Mouse (Mus musculus): ENCODE data around the gene Plekho2. TPM values are rescaled to one million over a fixed set of nuclear protein-coding genes. Genes with fewer than 3 reads are reported as not detected.

The Plekho2 gene
- polyA plus RNA-seq, 1 experiment, result 58.1 TPM

DNA sequence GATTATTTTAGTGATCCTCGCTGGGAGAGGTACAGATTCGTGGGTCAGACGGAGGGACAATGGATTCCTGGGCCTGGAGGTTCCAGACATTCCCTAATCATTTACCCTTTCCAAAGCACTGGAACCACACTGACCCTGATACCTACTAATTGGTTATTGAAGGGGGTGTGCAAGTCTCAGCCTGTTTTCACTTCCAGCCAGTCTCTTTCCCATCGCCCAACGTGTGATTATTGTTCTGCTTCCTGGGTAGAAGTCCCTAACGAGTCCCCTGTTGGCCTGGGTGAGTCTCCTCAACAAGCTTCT is 7.4 kb upstream of the Plekho2 start:
- TF ChIP-seq POLR2A (IDR thresholded peaks at IDR 0.05; ENCODE audit: low read depth, low read length) (no peak), CTCF (IDR thresholded peaks at IDR 0.05; ENCODE audit: borderline replicate concordance, insufficient read depth, low read length) (no peak)
- Histone ChIP-seq H3K4me1 (ENCODE audit: control insufficient read depth, insufficient read depth, low read length) (no peaks in the 10 kb centered on the region), H3K27ac (ENCODE audit: insufficient read depth, low read length) (no peak overlapping the region)

GRCm38 (mm10) chr9:65586406-65587269 is 6.8 kb upstream of the Plekho2 start, which contains the start of gene Pif1:
Gene Pif1 (plus strand): TSS chr9:65587160.
- TF ChIP-seq POLR2A (IDR thresholded peaks at IDR 0.05; ENCODE audit: low read depth, low read length) (peak; percentile 42), CTCF (IDR thresholded peaks at IDR 0.05; ENCODE audit: borderline replicate concordance, insufficient read depth, low read length) (no peak)
- peak within 1 kb of the TSS; percentile 9; the same call in 1 of the 2 replicates for H3K27ac ChIP-seq (ENCODE audit: insufficient read depth, low read length)
- peak within 1 kb of the TSS; percentile 72 for H3K4me3 ChIP-seq (ENCODE audit: insufficient read depth, low read length)
- no peaks in the 10 kb centered on the region for H3K4me1 ChIP-seq (ENCODE audit: control insufficient read depth, insufficient read depth, low read length)

More for the DNA sequence above, 7.4 kb upstream of the Plekho2 start:
- H3K4me3 ChIP-seq (ENCODE audit: insufficient read depth, low read length), result peak overlapping the region; percentile 72

DNA sequence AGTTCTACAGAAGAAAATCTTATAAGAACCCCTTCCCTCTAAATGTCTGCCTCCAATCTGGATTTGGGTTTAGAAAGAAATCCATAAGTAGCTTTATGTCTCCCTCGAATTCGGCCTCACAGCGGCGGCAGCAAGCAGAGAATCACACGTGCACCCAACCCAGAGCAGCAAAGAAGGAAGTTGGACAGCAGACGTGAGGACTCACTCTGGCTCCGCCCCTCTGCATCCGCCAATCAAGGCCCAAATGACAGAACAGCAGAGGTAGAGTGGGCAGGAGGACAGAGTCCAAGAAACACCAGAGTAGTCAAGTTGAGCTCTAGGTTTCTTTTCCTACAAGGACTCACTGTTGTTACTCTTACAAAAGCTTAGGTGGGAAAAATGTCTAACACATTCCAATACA is 3.2 kb upstream of the Plekho2 start:
- TF ChIP-seq POLR2A (IDR thresholded peaks at IDR 0.05; ENCODE audit: low read depth, low read length) (no peak), CTCF (IDR thresholded peaks at IDR 0.05; ENCODE audit: borderline replicate concordance, insufficient read depth, low read length) (no peak)
- H3K27ac ChIP-seq (ENCODE audit: insufficient read depth, low read length), result no peak overlapping the region

GRCm38 (mm10) chr9:65580401-65581256 is 789 bp upstream of the Plekho2 start:
- H3K27ac ChIP-seq (ENCODE audit: insufficient read depth, low read length), result peak overlapping the region; percentile 67
- H3K4me3 ChIP-seq (ENCODE audit: insufficient read depth, low read length), result peak overlapping the region; percentile 23; the same call in 1 of the 2 replicates
- TF ChIP-seq POLR2A (IDR thresholded peaks at IDR 0.05; ENCODE audit: low read depth, low read length) (peak; percentile 82), CTCF (IDR thresholded peaks at IDR 0.05; ENCODE audit: borderline replicate concordance, insufficient read depth, low read length) (peak; percentile 89; the same call in 1 of the 2 replicates)
- peaks cover 12% of the 10 kb centered on the region for H3K4me1 ChIP-seq (ENCODE audit: control insufficient read depth, insufficient read depth, low read length)

More for the DNA sequence above, 3.2 kb upstream of the Plekho2 start:
- Histone ChIP-seq H3K4me3 (ENCODE audit: insufficient read depth, low read length) (no peak overlapping the region), H3K4me1 (ENCODE audit: control insufficient read depth, insufficient read depth, low read length) (peaks cover 3% of the 10 kb centered on the region; the same call in 1 of the 2 replicates)

- peak overlapping the region; percentile 35 for H3K27ac ChIP-seq (ENCODE audit: insufficient read depth, low read length)
- peak overlapping the region; percentile 93 for H3K4me3 ChIP-seq (ENCODE audit: insufficient read depth, low read length)
- peaks cover 13% of the 10 kb centered on the region for H3K4me1 ChIP-seq (ENCODE audit: control insufficient read depth, insufficient read depth, low read length)
- TF ChIP-seq CTCF (IDR thresholded peaks at IDR 0.05; ENCODE audit: borderline replicate concordance, insufficient read depth, low read length) (no peak), POLR2A (IDR thresholded peaks at IDR 0.05; ENCODE audit: low read depth, low read length) (peak; percentile 46; the same call in 1 of the 2 replicates)
Observed at GRCm38 (mm10) chr9:65578801-65579249, 1.0 kb downstream of the Plekho2 start.

GRCm38 (mm10) chr9:65577511-65578196 is 2.2 kb downstream of the Plekho2 start:
- peaks cover 13% of the 10 kb centered on the region for H3K4me1 ChIP-seq (ENCODE audit: control insufficient read depth, insufficient read depth, low read length)
- H3K27ac ChIP-seq (ENCODE audit: insufficient read depth, low read length), result peak overlapping the region; percentile 35; the same call in 1 of the 2 replicates
- TF ChIP-seq POLR2A (IDR thresholded peaks at IDR 0.05; ENCODE audit: low read depth, low read length) (no peak), CTCF (IDR thresholded peaks at IDR 0.05; ENCODE audit: borderline replicate concordance, insufficient read depth, low read length) (no peak)
- H3K4me3 ChIP-seq (ENCODE audit: insufficient read depth, low read length), result peak overlapping the region; percentile 93

DNA sequence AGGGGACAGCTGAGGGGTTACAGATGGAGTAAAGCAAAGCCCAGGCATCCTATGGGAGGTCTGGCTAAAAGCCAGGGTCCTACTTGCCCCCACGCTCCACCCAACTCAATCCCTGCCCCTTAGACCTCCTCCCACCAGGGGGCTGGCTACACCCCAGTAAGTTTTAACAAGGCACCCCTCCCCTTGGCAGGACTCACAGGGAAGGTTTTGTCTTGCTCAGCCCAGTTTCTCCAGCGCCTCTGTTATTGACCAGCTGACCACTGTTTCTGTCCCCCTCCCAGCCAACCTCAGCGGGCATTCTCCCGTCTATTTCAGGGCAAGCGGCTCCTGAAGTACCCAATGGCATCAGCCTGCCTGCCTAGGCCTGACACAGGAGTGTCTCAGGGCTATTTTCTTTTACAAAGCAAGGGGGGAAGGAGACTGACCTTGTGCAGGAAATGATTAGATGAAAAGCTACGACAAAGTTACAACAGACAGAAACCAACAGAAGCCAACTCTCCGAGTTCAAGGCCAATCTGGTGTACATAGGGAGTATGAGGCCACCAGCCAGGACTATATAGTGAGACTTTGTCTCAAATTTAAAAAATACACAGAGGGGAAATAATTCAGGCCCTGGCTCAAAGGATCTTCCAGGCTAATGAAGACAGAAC is 2.9 kb downstream of the Plekho2 start:
- H3K4me3 ChIP-seq (ENCODE audit: insufficient read depth, low read length), result peak overlapping the region; percentile 93
- 0 out of 2 replicates have a peak, but pooled peaks have one; percentile 19 for TF ChIP-seq POLR2A (IDR thresholded peaks at IDR 0.05; ENCODE audit: low read depth, low read length)
- no peak for TF ChIP-seq CTCF (IDR thresholded peaks at IDR 0.05; ENCODE audit: borderline replicate concordance, insufficient read depth, low read length)
- peak overlapping the region; percentile 34; the same call in 1 of the 2 replicates for H3K27ac ChIP-seq (ENCODE audit: insufficient read depth, low read length)
- peaks cover 13% of the 10 kb centered on the region for H3K4me1 ChIP-seq (ENCODE audit: control insufficient read depth, insufficient read depth, low read length)

- H3K27ac ChIP-seq (ENCODE audit: insufficient read depth, low read length), result peak overlapping the region; percentile 17
Observed at GRCm38 (mm10) chr9:65575393-65576196, 4.2 kb downstream of the Plekho2 start.

More at GRCm38 (mm10) chr9:65575393-65576196, 4.2 kb downstream of the Plekho2 start:
- H3K4me3 ChIP-seq (ENCODE audit: insufficient read depth, low read length), result no peak overlapping the region
- peaks cover 10% of the 10 kb centered on the region for H3K4me1 ChIP-seq (ENCODE audit: control insufficient read depth, insufficient read depth, low read length)
- TF ChIP-seq CTCF (IDR thresholded peaks at IDR 0.05; ENCODE audit: borderline replicate concordance, insufficient read depth, low read length) (no peak), POLR2A (IDR thresholded peaks at IDR 0.05; ENCODE audit: low read depth, low read length) (no peak)

Data from embryonic fibroblast, embryonic 13.5 days (primary cell).